Mouse (Mus musculus) megakaryocyte, embryonic 14.5 days (primary cell): Measurements from ENCODE around the gene Rab11b.

Experiments
- FLI1 ChIP-seq: IDR thresholded peaks from 2 replicates; pipeline ENCODE4 v1.6.1; 2012; ENCODE audit warnings: low read length, inconsistent platforms, mixed read lengths
- GATA1 ChIP-seq: IDR thresholded peaks from 3 replicates; pipeline ENCODE4 v1.6.1; 2012; ENCODE audit warnings: mixed read lengths, low read length, inconsistent platforms, borderline replicate concordance

- TF ChIP-seq FLI1 (no peak), GATA1 (no peak)
Measured at GRCm38 (mm10) chr17:33755418-33756107, 4.8 kb downstream of the Rab11b start.
